Mouse (Mus musculus) neural tube, postnatal 0 days (tissue): ENCODE measurements around the gene Pilra. TPM values are rescaled to one million over a fixed set of nuclear protein-coding genes. Genes with fewer than 3 reads are reported as not detected.

Experiments
- polyA plus RNA-seq: library from polyadenylated mRNA; unstranded; fragments of >200 nt; fragmentation: Nextera tagmentation; extraction: Ambion mirVana; gene quantifications from 2 replicates; pipeline ENCODE4 v1.2.1, GENCODE M21; 2015

Pilra gene
- 0.58 and 0.71 TPM in 2 replicates for polyA plus RNA-seq

GRCm38 (mm10) chr5:137835966-137836520 lies at the start of gene Pilra:
Gene Pilra, minus strand, starts transcription at chr5:137836281.

GRCm38 (mm10) chr5:137871644-137872380 lies 35.7 kb upstream of the Pilra start, which contains the start of gene Pilrb2:
Gene Pilrb2, minus strand, starts transcription at chr5:137871815.

GRCm38 (mm10) chr5:137857960-137858710 lies 22.1 kb upstream of the Pilra start, which contains the start of gene Pilrb1:
Gene Pilrb1, minus strand, starts transcription at chr5:137858106.

GRCm38 (mm10) chr5:137787151-137787928 lies 48.7 kb downstream of the Pilra start, which contains the start of the genes Mepce and Zcwpw1:
Gene Mepce, minus strand, starts transcription at chr5:137787655.
Gene Zcwpw1, plus strand, starts transcription at chr5:137787798.

GRCm38 (mm10) chr5:137778635-137779034 lies 57.4 kb downstream of the Pilra start, which contains the start of gene Ppp1r35:
Gene Ppp1r35, plus strand, starts transcription at chr5:137778849.

Other genes with a start within 250 kb of the Pilra start
- gene Mospd3, start 235.2 kb downstream of the Pilra start, polyA plus RNA-seq, result 95.2 and 98.7 TPM in 2 replicates
- gene Pcolce, start 222.5 kb downstream of the Pilra start, polyA plus RNA-seq, result 52.0 and 67.0 TPM in 2 replicates
- gene Fbxo24, start 207.3 kb downstream of the Pilra start, polyA plus RNA-seq, result 0.14 TPM in 1 of 2 replicates, not detected in the other
- gene Lrch4, start 207.2 kb downstream of the Pilra start, polyA plus RNA-seq, result 17.9 and 18.3 TPM in 2 replicates
- 2.6 and 5.1 TPM in 2 replicates for gene Gm20605, start 207.1 kb downstream of the Pilra start, polyA plus RNA-seq
- 3.2 and 4.3 TPM in 2 replicates for gene Sap25, start 194.9 kb downstream of the Pilra start, polyA plus RNA-seq
- gene Irs3, start 190.6 kb downstream of the Pilra start, polyA plus RNA-seq, result 0.13 and 0.28 TPM in 2 replicates
- gene Agfg2, start 151.6 kb downstream of the Pilra start, polyA plus RNA-seq, result 23.7 and 24.8 TPM in 2 replicates
- 26.4 and 29.9 TPM in 2 replicates for gene Nyap1, start 94.7 kb downstream of the Pilra start, polyA plus RNA-seq
- 413 and 448 TPM in 2 replicates for gene Tsc22d4, start 90.6 kb downstream of the Pilra start, polyA plus RNA-seq
- gene Ppp1r35, start 57.4 kb downstream of the Pilra start, polyA plus RNA-seq, result 53.2 and 55.8 TPM in 2 replicates
- gene Mepce, start 48.6 kb downstream of the Pilra start, polyA plus RNA-seq, result 14.7 and 15.7 TPM in 2 replicates
- gene Zcwpw1, start 48.5 kb downstream of the Pilra start, polyA plus RNA-seq, result 9.2 and 10.5 TPM in 2 replicates
- 0.28 TPM in 1 of 2 replicates, not detected in the other for gene Pilrb1, start 21.8 kb upstream of the Pilra start, polyA plus RNA-seq
- not detected in 2 replicates for gene Pilrb2, start 35.5 kb upstream of the Pilra start, polyA plus RNA-seq
- gene Cyp3a13, start 85.3 kb upstream of the Pilra start, polyA plus RNA-seq, result 0.05 TPM in 1 of 2 replicates, not detected in the other
- 8.3 and 8.5 TPM in 2 replicates for gene Gjc3, start 126.8 kb upstream of the Pilra start, polyA plus RNA-seq
- not detected in 2 replicates for gene Azgp1, start 145.2 kb upstream of the Pilra start, polyA plus RNA-seq
- not detected in 2 replicates for gene Smok3a, start 185.0 kb upstream of the Pilra start, polyA plus RNA-seq
- gene Smok3b, start 185.1 kb upstream of the Pilra start, polyA plus RNA-seq, result 0.06 TPM in 1 of 2 replicates, not detected in the other
- gene Smok3c, start 216.9 kb upstream of the Pilra start, polyA plus RNA-seq, result not detected in 2 replicates
- 11.5 and 12.2 TPM in 2 replicates for gene Zkscan1, start 248.8 kb upstream of the Pilra start, polyA plus RNA-seq